Mouse (Mus musculus) cortical plate, adult 2 months (tissue): ENCODE data around the gene Asic3. TPM values are rescaled to one million over a fixed set of nuclear protein-coding genes. Genes with fewer than 3 reads are reported as not detected.

Source experiments
- H3K27ac ChIP-seq: fragments of 200-500 bp; 2 replicates; pipeline ENCODE4 v1.5.1; 2012; ENCODE audit warnings: low read length, control low read depth, inconsistent platforms; ENCODE audit not compliant: insufficient read depth
- H3K4me1 ChIP-seq: fragments of 200-500 bp; 2 replicates; pipeline ENCODE4 v1.6.1; 2011; ENCODE audit warnings: low read length; ENCODE audit not compliant: control insufficient read depth, insufficient read depth
- H3K4me3 ChIP-seq: fragments of 200-500 bp; 2 replicates; pipeline ENCODE4 v1.5.1; 2011; ENCODE audit warnings: mild to moderate bottlenecking, low read length, control low read depth; ENCODE audit not compliant: insufficient read depth
- CTCF ChIP-seq: fragments of 200-500 bp; IDR thresholded peaks from 2 replicates; pipeline ENCODE4 v1.5.1; 2011; ENCODE audit warnings: mild to moderate bottlenecking, control low read depth, low read length; ENCODE audit not compliant: insufficient read depth; ENCODE audit errors: extremely low read depth
- POLR2A ChIP-seq: fragments of 200-500 bp; IDR thresholded peaks from 2 replicates; pipeline ENCODE4 v1.6.1; 2011; ENCODE audit warnings: mild to moderate bottlenecking, low read length, control low read depth; ENCODE audit not compliant: insufficient read depth; ENCODE audit errors: extremely low read depth
- polyA plus RNA-seq: library from polyadenylated mRNA; depleted of rRNA; stranded (reverse); fragments of >200 nt; gene quantifications from 2 replicates; pipeline ENCODE4 v1.2.3, GENCODE M21; 2012

Asic3 gene
- polyA plus RNA-seq, 1 experiment: 0.44 TPM

DNA sequence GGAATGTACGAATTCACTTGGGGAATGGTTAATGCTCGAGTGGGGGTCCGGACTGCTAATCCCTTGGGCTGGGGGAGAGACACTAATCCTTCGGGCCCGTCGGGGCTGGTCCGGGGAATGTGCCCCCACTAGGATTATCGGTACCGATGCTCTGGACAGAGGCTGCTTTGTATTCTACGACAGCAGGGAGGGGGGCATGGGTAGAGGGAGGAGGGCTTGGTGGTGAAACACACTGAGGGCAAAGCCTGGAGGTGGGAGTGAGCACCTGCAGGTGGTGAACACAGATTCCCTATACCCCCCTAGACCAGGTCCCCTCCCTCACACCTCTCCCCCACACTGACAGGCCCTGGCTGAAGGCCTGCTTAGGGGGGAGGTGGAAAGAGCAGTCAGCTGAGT is 12.8 kb downstream of the Asic3 start:
- Histone ChIP-seq H3K4me3 (peak overlapping the region; percentile 83; the same call in 1 of the 2 replicates), H3K27ac (no peak overlapping the region), H3K4me1 (0 out of 2 replicates have a peak, but pooled peaks cover 1% of the 10 kb centered on the region)
- no peak for TF ChIP-seq CTCF
- TF ChIP-seq POLR2A: no peak

DNA sequence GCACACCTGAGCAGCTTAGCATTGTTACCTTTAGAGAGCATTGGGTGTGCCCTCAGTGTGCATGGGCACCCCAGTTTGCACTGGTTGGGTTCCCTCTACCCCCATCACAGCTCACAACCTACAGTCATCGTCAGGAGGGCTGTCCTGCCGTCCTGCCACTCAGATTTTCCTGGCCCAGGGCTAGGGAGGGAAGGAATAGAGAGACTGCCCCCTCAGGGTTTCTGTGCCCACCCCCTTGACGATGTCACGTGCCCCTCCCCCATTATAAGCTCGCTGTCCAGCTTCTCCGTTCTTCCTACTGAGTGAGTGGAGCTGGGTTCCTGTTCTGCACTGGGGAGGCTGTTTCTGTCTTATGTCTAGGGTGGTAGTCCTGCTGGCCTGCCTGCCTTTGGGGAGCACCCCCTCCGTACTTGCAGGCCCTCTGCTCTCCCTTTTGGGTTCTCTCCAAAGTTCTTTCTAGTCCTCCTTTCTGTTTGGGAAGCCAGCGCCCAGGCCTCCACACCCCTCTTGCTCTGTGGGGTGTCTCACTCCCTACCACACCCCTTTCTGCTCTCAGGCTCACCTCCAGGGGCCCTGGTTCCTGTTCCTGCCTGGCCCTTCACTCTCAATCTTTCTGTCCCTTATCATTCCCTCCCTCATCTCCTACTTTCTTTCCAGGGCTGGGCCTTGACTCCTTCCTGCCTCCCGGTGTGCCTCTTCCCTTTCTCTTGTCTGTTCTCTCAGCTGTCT is 13.5 kb downstream of the Asic3 start:
- Histone ChIP-seq H3K27ac (no peak overlapping the region), H3K4me3 (no peak overlapping the region), H3K4me1 (0 out of 2 replicates have a peak, but pooled peaks cover 1% of the 10 kb centered on the region)
- TF ChIP-seq POLR2A: no peak
- no peak for TF ChIP-seq CTCF

DNA sequence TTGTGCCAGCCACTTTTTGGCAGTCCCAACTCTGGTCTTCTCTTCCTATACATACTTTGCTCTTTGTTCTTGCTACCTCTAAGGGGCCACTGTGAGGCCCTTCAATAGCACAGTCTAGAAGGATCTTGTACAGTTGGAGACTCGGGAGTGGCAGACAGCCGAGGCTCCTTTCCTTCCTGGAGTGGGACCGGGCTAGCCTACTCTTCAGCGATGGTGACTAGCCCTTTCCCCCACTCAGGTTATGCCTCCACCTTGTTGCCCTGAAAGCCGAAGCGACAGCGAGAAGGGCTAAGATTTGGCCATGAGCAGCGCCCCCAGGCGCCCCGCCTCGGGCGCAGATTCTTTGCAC is 14.1 kb downstream of the Asic3 start:
- TF ChIP-seq POLR2A (no peak), CTCF (no peak)
- 0 out of 2 replicates have a peak, but pooled peaks cover 1% of the 10 kb centered on the region for H3K4me1 ChIP-seq
- H3K27ac ChIP-seq: no peak overlapping the region
- no peak overlapping the region for H3K4me3 ChIP-seq

DNA sequence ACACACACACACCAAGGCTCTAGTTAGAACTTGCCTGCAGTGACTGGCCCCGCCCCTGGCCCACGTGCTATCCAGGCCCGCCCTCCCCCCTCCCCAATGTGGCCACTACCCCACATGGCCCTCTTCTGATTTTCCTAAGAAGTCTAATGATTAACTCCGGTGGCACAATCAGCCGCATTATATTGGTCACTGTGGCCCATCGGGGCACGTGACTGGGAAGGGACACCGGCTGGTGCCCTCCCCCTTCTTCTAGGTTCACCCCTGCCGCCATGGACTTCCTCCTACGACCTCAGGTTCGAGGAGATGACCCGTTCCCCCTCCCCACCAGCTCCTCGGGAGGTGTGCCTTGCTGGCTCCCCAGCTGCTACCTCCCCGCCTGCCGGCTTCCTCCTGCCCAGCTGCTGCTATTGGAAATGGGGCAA is 14.8 kb downstream of the Asic3 start:
- no peak for TF ChIP-seq POLR2A
- no peak for TF ChIP-seq CTCF
- Histone ChIP-seq H3K4me3 (no peak overlapping the region), H3K27ac (no peak overlapping the region), H3K4me1 (0 out of 2 replicates have a peak, but pooled peaks cover 1% of the 10 kb centered on the region)

DNA sequence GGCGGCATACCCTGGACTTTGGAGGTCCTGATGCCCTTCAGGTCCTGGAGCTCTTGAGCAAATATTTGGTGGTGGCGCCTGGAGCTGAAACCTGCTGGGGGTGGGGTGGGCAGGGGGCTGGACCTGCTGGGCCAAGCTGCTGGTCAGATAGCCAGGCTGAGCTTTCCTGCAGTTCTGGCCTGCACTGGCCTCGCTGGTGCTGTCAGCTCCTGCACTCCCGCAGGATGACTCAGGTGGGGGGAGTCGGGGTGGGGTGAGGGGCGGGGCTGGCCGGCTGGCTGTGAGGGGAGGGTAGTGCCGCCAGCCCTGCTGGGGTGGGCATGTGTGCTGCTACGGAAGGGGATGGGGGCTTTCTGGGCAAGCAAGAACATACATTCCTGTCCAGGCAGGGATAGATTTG is 15.4 kb downstream of the Asic3 start:
- TF ChIP-seq POLR2A: no peak
- no peak for TF ChIP-seq CTCF
- Histone ChIP-seq H3K27ac (no peak overlapping the region), H3K4me1 (0 out of 2 replicates have a peak, but pooled peaks cover 1% of the 10 kb centered on the region), H3K4me3 (no peak overlapping the region)

DNA sequence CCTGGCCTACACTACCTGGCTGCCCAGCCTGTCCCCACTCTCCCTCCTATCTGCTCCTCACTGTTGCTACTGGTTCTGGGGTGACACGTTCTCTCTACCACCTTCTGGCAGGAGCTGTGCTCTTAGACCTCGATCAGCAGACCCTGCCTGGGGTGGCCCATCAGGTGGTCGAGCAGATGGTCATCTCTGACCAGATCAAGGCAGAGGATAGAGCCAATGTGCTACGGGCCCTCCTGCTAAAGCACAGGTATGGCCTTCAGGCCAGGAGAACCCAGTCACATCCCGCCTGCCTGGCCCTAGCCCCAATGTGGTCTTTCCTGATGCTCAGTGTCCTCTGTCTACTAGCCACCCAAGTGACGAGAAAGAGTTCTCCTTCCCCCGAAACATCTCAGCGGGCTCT is 20.8 kb downstream of the Asic3 start:
- no peak for TF ChIP-seq POLR2A
- no peak for TF ChIP-seq CTCF
- no peak overlapping the region for H3K27ac ChIP-seq
- H3K4me3 ChIP-seq: no peak overlapping the region
- no peaks in the 10 kb centered on the region for H3K4me1 ChIP-seq

DNA sequence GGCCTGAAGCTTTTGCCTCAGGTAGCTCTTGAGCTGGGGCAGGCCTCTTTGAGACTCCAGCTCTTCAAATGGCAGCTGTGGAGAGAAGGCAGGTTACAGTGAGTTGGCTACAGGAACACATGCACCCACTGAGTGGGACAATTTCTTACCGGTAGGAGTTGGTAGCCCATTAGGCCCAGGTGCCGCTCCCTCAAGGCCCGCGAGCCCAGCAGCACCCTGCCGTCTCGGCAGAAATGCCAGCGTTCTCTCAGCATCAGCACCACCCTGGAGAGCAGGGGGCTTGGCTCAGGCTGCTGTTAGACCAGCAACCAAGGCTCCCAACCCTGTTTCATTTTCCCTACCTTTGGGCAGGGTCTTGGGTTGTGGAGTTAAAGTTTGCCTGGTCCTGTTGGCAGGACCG is 28.0 kb downstream of the Asic3 start:
- no peak overlapping the region for H3K4me3 ChIP-seq
- H3K4me1 ChIP-seq: peaks cover 3% of the 10 kb centered on the region; the same call in 1 of the 2 replicates
- no peak for TF ChIP-seq CTCF
- no peak for TF ChIP-seq POLR2A
- no peak overlapping the region for H3K27ac ChIP-seq

DNA sequence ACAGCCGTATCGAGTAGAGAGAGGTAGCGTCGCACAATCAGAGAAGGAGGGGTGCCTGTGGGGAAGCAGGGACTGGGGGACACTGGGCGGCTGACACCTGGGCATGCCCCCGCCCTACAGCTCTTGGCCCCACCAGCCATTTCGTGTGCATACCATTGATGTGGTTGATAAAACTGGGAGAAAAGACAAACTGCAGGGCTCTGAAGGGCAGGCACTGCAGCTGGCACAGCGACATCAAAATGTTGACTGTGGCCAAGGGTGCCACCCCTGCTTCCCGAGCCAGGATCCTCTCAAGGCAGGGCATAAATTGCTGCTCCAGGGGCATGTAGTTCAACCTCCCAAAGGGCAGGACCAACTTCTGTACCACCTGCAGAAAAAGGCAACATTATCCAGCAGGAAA is 28.8 kb downstream of the Asic3 start:
- H3K4me1 ChIP-seq: peaks cover 3% of the 10 kb centered on the region; the same call in 1 of the 2 replicates
- no peak for TF ChIP-seq CTCF
- no peak for TF ChIP-seq POLR2A
- no peak overlapping the region for H3K27ac ChIP-seq
- no peak overlapping the region for H3K4me3 ChIP-seq

DNA sequence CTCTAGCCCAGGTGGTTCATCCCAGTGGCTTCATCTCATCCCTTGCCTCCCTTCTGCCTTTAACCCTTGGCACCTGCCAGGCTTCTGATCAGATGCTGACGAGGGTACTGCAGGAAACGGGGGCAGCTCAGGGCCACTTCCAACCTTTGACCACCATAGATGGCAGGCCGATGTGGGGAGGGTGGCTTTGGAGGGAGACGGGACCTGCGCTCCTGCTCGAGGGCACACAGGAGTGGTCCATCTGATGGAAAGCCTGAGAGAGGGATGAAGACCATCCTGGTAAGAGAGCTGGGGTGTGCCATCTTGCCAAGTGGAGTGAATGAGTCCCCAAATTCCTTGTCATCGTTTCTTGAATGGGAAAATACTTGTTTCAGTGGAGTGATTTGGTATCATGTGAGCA is 30.0 kb downstream of the Asic3 start:
- Histone ChIP-seq H3K4me1 (peaks cover 3% of the 10 kb centered on the region; the same call in 1 of the 2 replicates), H3K27ac (no peak overlapping the region), H3K4me3 (peak overlapping the region; percentile 81; the same call in 1 of the 2 replicates)
- TF ChIP-seq POLR2A (no peak), CTCF (no peak)

DNA sequence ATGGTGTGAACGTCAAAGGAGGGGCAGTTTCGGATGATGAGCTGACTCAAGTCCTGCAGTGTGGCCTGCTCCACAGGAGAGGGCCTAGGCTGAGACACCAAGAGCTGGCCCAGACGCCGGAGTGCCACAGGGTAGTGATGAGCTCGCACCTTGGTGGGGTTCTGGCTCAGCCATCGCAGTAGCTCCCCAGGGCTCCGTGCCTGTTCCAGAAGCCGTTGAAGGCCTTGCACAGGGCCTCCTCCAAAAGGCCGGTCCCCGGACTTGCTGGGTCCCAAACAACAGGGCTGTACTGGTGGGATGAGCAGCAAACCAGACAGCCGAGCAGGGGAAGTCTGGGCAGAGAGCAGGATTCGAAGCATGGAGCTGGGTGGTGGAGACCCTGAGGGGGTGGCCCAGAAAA is 30.7 kb downstream of the Asic3 start:
- no peak overlapping the region for H3K27ac ChIP-seq
- peaks cover 3% of the 10 kb centered on the region; the same call in 1 of the 2 replicates for H3K4me1 ChIP-seq
- peak overlapping the region; percentile 81; the same call in 1 of the 2 replicates for H3K4me3 ChIP-seq
- TF ChIP-seq CTCF (no peak), POLR2A (no peak)
